Mouse (Mus musculus): ENCODE data around the gene Tbc1d16. TPM values are rescaled to one million over a fixed set of nuclear protein-coding genes. Genes with fewer than 3 reads are reported as not detected.

Gene Tbc1d16
- polyA plus RNA-seq, 1 experiment from 2014 or later = 13.9 TPM

DNA sequence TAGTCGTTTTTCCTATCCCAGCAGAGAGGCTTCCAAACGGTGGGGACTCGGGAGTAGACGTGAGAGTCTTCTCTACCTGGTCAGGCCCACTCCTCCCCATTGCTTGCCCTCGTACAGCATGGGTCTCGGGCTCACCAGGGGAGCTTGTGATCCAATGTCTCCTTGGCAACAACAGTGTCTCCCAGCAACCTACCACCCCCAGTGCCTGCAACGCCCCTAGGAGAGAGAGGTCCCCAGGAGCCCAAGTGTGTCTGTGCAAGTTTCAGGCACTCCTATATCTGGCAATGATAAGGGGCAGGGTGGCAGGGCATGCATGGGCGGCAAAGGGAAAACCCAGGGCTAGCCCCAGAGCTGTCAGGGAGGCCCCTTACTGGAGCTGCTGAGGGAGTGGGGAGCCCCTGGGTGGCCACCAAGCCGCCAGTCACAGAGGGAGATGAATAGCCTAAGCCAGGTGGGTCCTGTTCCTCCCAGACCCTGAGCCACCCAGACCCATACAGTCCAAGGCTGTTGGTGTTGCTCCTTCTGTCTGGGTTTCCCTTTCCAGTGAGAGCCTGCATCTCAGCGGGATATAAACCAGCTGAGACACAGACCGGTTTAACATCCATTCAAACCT, 99.5 kb downstream of the Tbc1d16 start:
- Histone ChIP-seq H3K36me3 (no peaks in the 10 kb centered on the region), H3K9me3 (0 out of 2 replicates have a peak, but pooled peaks cover 4% of the 10 kb centered on the region), H3K4me3 (replicated peaks) (no peak overlapping the region), H3K27me3 (replicated peaks) (no peaks in the 10 kb centered on the region), H3K9ac (no peak overlapping the region), H3K27ac (no peak overlapping the region), H3K4me1 (replicated peaks) (peaks cover 61% of the 10 kb centered on the region), H3K4me2 (replicated peaks) (no peak overlapping the region)
- no peak for ATAC-seq
- 57% methylated on average over 11 of the region's 11 CpGs for WGBS

DNA sequence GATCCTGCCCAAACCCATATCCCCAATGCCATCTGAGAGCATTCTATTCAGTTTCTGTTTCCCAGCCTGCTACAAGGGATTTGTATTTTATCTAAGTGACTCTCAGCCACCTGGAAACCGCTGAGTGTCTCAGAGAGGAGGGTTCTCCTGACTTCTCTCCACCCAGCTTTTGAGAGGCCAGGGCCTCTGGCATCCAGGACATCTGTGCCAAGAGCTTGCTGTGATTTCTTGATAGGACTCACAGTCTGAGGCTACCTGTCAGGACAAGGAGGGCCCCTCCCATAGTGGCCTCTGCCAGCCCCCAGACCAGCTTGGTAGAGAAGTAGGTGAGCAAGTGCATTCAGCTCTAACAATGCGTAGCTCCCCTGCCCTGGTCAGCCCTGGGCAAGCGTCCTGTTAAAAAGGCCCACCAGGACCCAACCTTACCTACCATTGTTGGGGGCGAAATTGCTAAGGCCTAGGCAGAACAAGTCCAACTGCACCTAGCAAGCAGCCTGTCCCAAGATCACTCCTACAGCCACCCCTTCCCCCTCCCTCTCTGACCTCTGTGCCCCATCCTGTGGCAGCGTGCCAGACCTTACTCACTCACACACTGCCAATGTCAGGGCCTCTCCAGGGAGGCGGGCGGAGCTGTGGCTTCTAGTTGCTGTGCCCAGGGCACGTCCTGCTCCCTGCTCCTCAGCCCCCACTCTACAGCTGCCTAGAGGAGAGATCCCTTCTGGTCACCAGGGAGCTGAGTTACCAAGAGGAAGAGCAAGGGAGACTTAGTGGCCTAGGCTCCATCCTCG, 100.4 kb downstream of the Tbc1d16 start:
- WGBS = 55% methylated on average over 9 of the region's 9 CpGs
- Histone ChIP-seq H3K36me3 (no peaks in the 10 kb centered on the region), H3K9me3 (0 out of 2 replicates have a peak, but pooled peaks cover 4% of the 10 kb centered on the region), H3K27me3 (replicated peaks) (no peaks in the 10 kb centered on the region), H3K27ac (0 out of 2 replicates have a peak overlapping the region, but pooled peaks have one; percentile 44), H3K4me2 (replicated peaks) (0 out of 2 replicates have a peak overlapping the region, but pooled peaks have one; percentile 4), H3K9ac (peak overlapping the region; percentile 20; the same call in 1 of the 2 replicates), H3K4me1 (replicated peaks) (peaks cover 59% of the 10 kb centered on the region), H3K4me3 (replicated peaks) (no peak overlapping the region)
- ATAC-seq = peak; percentile 44

DNA sequence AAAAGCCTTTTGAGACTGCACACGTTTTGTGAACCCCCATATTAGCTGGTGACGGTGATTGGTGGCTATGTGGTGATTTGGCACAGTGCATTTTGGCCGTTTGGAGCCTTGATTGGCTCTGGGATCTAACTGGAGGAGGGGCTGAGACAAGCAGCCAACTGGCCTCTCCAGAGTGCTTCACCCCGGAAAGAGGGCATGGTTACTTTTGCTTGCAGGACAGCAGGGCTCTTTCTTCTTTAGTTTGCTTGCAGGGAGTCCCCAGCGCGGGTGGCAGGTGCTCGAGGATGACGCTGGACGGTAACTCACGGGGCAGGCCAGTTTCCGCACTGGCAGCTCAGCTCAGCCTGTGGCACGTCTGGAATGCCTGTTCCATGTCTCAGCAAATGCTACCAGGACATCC, 101.2 kb downstream of the Tbc1d16 start:
- H3K4me2 ChIP-seq (replicated peaks) = no peak overlapping the region
- WGBS = 33% methylated on average over 12 of the region's 12 CpGs

DNA sequence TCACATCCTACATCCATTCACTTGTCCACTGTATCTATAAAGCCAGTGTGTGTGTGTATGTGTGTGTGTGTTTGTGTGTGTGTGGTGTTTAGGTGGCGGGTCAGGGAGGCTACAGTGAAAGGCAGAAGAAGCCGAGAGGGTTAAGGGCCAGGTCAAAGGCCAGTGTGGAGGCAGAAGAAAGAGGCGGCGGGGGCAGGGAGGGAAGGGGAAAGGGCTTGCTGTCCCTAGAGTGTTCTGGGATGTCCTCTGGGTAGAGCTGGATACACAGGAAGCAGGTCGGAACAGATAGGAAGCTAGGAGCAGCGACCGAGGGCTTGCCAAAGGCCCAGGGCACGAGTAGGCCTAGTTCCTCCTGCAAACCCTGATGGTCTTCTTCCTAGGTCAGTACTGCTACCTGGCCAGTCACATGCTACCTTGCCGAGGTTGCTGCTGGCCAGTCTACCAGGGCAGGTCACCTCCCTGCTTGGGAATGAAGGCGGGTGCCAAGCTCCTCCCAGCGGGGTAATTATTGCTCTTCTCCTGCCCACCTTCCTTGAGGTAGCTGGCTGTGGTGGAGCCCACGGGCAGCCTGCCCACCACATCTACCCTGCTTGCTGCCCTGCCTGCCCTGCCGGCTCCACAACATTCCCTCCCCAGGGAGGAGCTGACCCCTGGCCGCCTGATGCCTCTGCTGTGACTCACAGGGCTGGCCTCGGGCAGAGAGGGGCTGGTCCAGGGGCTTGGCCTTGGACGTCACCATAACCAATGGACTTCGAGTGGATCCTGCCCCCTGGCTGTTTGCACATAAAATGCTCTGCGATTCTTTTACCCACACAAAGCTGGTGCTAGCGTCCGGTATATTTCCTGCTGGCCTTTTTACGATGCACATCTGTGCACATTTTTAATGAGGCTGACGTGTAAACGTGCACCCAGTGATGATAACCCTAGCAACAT, 102.1 kb downstream of the Tbc1d16 start:
- no peaks in the 10 kb centered on the region for H3K36me3 ChIP-seq
- H3K4me3 ChIP-seq (replicated peaks) = 0 out of 2 replicates have a peak overlapping the region, but pooled peaks have one; percentile 4
- H3K4me2 ChIP-seq (replicated peaks) = peak overlapping the region; percentile 51
- WGBS = 22% methylated on average over 23 of the region's 23 CpGs
- peak overlapping the region; percentile 15; the same call in 1 of the 2 replicates for H3K9ac ChIP-seq
- H3K27ac ChIP-seq = peak overlapping the region; percentile 82
- no peaks in the 10 kb centered on the region for H3K27me3 ChIP-seq (replicated peaks)
- ATAC-seq = peak; percentile 89
- H3K4me1 ChIP-seq (replicated peaks) = peaks cover 56% of the 10 kb centered on the region
- H3K9me3 ChIP-seq = 0 out of 2 replicates have a peak, but pooled peaks cover 4% of the 10 kb centered on the region

More for the DNA sequence above, 101.2 kb downstream of the Tbc1d16 start:
- Histone ChIP-seq H3K9me3 (0 out of 2 replicates have a peak, but pooled peaks cover 4% of the 10 kb centered on the region), H3K4me1 (replicated peaks) (peaks cover 59% of the 10 kb centered on the region), H3K4me3 (replicated peaks) (no peak overlapping the region), H3K27ac (peak overlapping the region; percentile 82; the same call in 1 of the 2 replicates), H3K9ac (peak overlapping the region; percentile 20; the same call in 1 of the 2 replicates), H3K36me3 (no peaks in the 10 kb centered on the region), H3K27me3 (replicated peaks) (no peaks in the 10 kb centered on the region)
- ATAC-seq = no peak

DNA sequence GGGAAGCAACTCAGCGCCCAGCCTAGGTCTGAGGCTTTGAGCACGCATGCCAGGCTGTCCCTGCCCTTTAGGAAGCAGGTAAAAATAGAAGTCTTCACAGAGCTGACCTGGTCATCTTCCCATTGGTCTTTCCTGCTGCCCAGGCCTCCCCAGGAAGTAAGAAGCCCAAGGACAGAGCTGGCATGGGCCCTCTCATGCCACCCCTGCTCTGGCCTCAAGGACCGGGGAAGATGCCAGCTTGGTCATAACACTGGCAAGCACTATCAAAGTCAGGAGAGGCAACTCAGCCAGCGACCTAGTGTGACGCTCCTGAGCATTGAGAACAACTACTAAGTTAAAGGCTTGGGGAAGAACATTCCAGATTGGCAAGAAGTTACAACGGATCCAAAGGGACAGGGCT, 103.8 kb downstream of the Tbc1d16 start:
- no peak overlapping the region for H3K4me2 ChIP-seq (replicated peaks)
- no peak overlapping the region for H3K4me3 ChIP-seq (replicated peaks)
- H3K36me3 ChIP-seq = no peaks in the 10 kb centered on the region
- H3K9me3 ChIP-seq = no peaks in the 10 kb centered on the region
- no peak for ATAC-seq
- no peak overlapping the region for H3K27ac ChIP-seq
- peaks cover 45% of the 10 kb centered on the region for H3K4me1 ChIP-seq (replicated peaks)
- H3K27me3 ChIP-seq (replicated peaks) = no peaks in the 10 kb centered on the region
- no peak overlapping the region for H3K9ac ChIP-seq
- 90% methylated on average over 6 of the region's 6 CpGs for WGBS

DNA sequence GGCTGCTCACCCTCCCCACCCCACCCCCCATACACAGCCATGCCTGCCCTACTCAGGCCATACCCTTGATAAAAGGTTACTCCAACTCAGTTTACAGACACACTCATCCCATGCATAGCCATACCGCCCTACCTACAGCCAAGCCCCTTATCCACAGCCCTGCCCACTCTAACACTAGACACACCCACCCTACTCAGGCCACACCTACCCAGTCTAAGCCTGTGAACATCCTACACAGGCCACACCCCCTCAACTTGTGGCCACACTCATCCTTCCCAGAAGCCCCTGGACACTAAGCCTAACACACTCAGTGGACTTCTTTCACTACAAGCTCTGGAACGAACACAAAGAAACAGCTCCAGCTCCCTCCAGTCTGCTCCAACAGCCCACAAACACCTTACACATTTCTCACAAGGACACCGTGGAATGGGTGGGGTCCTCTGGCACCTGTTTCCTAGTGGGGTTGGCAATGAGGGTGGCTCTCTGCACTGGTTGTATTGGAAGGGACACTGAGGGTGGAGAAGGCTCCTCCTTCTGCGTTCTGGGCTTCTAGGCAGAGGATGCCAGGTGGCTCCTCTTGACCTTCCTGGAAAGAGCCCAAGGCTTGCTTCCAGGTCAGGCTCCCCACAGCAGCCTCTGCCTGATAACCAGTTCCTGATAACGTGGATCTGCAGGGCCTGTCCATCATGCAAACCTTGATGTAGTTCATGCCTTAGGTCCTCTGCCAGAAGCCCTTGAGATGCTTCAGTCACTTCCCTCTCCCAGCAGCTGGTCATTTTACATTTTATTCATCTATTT, 104.6 kb downstream of the Tbc1d16 start:
- Histone ChIP-seq H3K27me3 (replicated peaks) (no peaks in the 10 kb centered on the region), H3K4me1 (replicated peaks) (peaks cover 37% of the 10 kb centered on the region), H3K9me3 (no peaks in the 10 kb centered on the region), H3K9ac (no peak overlapping the region), H3K36me3 (no peaks in the 10 kb centered on the region), H3K4me2 (replicated peaks) (no peak overlapping the region), H3K4me3 (replicated peaks) (no peak overlapping the region), H3K27ac (no peak overlapping the region)
- peak; percentile 50; the same call in 1 of the 2 replicates for ATAC-seq
- 73% methylated on average over 5 of the region's 5 CpGs for WGBS

DNA sequence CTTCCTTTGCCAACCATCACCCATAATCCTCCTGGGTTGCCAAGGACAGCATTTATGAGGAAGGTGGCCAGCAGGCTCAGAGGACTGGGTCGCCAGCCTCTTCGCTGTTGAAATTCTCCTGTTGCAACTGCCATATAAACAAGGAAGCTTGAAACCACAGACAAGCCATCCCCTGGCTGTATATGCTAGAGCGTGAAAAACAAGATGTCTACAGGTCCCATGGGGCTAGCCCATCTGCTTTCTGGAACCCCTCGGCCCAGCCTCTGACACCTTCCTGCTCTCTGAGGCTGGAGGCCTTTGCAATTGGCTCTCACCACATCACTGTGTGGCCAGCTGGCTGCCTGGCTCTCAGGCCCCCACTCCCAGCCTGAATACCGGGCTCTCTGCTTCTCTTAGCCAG, 105.9 kb downstream of the Tbc1d16 start:
- no peak overlapping the region for H3K9ac ChIP-seq

DNA sequence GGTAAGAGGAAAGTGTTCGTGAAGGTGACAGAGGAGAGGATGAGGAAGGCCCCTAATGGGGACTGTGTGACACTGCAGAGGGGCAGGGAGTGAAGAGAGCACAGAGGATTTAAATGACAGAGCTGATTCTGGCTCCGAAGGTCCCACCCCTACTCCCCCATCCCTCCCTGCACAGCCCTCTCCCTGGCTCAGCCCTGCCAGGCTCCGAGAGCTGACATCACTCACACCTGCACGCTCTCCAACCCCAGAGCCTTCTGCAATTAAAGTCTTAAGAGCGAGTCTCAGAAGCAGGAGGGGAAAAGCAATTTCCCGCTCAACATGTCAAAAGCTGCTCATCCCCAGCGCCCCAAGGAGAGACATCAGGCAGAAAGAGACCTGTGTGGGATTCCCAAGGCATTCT, 109.4 kb downstream of the Tbc1d16 start:
- no peak overlapping the region for H3K27ac ChIP-seq
- H3K4me2 ChIP-seq (replicated peaks) = no peak overlapping the region
- no peaks in the 10 kb centered on the region for H3K36me3 ChIP-seq
- no peaks in the 10 kb centered on the region for H3K9me3 ChIP-seq
- WGBS = 37% methylated on average over 7 of the region's 7 CpGs
- H3K9ac ChIP-seq = no peak overlapping the region
- H3K4me3 ChIP-seq (replicated peaks) = no peak overlapping the region
- H3K27me3 ChIP-seq (replicated peaks) = no peaks in the 10 kb centered on the region
- no peak for ATAC-seq
- H3K4me1 ChIP-seq (replicated peaks) = peaks cover 11% of the 10 kb centered on the region; the same call in 1 of the 2 replicates

More for the DNA sequence above, 105.9 kb downstream of the Tbc1d16 start:
- Histone ChIP-seq H3K4me3 (replicated peaks) (no peak overlapping the region), H3K4me1 (replicated peaks) (peaks cover 24% of the 10 kb centered on the region), H3K4me2 (replicated peaks) (no peak overlapping the region), H3K9me3 (no peaks in the 10 kb centered on the region), H3K27me3 (replicated peaks) (no peaks in the 10 kb centered on the region), H3K27ac (no peak overlapping the region), H3K36me3 (no peaks in the 10 kb centered on the region)
- whole genome bisulfite sequencing = 71% methylated on average over 5 of the region's 5 CpGs
- no peak for ATAC-seq

DNA sequence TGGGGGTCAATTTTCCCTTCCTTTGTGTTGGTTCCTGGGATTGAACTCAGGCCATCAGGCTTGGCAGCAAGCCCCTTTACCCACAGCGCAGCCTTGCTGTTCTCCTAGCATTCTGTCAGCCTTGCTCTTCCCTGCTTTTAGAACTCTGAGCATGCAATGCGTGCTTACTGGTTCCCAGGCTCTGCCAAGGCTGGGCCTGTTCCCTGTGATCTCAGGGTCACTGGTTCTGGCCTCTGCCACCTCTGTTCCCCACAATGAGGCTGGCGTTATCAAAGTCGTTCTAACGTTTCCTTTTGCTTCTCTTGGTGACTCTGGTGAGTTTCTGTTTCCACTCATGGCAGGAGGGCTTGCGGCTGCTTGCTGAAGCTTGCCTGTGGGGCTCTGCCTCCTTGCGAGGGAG, 110.4 kb downstream of the Tbc1d16 start:
- Histone ChIP-seq H3K9ac (no peak overlapping the region), H3K4me1 (replicated peaks) (peaks cover 7% of the 10 kb centered on the region; the same call in 1 of the 2 replicates), H3K27ac (no peak overlapping the region), H3K4me2 (replicated peaks) (no peak overlapping the region), H3K36me3 (no peaks in the 10 kb centered on the region), H3K4me3 (replicated peaks) (no peak overlapping the region), H3K9me3 (no peaks in the 10 kb centered on the region), H3K27me3 (replicated peaks) (no peaks in the 10 kb centered on the region)
- 63% methylated on average over 7 of the region's 7 CpGs for WGBS
- no peak for ATAC-seq

DNA sequence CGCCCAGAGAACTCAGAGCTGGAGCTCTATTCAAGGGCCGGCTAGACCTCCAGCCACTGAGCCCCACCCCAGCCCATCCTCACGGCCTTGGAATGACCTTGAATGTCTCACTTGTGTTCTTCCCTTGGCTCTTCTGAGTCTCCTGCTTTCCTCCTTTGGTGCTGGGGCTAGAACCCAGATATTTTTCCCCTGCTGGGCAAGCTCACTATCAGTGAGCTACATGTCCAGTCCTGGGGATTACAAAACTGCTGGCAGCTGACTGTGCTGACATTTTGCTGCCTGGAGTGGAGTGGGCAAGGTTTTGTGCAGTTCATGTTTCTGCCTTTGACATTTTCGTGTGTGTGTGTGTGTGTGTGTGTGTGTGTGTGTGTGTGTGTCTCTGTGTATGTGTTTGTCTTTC, 111.3 kb downstream of the Tbc1d16 start:
- Histone ChIP-seq H3K27ac (no peak overlapping the region), H3K9ac (no peak overlapping the region), H3K9me3 (no peaks in the 10 kb centered on the region), H3K36me3 (no peaks in the 10 kb centered on the region), H3K4me1 (replicated peaks) (peaks cover 7% of the 10 kb centered on the region; the same call in 1 of the 2 replicates), H3K4me2 (replicated peaks) (no peak overlapping the region), H3K27me3 (replicated peaks) (no peaks in the 10 kb centered on the region), H3K4me3 (replicated peaks) (no peak overlapping the region)
- no peak for ATAC-seq
- 58% methylated on average over 4 of the region's 4 CpGs for WGBS

DNA sequence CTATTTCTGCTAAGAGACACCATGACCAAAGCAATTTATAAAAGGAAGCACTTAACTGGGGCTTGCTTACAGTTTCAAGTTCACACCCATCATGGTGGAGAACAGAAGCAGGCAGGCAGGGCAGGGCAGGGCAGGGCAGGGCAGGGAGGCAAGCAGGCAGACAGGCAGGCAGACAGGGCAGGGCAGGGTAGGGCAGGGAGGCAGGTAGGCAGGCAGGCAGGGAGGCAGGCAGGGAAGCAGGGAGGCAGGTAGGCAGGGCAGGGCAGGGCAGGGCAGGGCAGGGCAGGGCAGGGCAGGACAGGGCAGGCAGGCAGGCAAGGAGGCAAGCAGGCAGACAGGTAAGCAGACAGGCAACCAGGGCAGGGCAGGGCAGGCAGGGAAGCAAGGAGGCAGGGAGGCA, 115.6 kb downstream of the Tbc1d16 start:
- no peak overlapping the region for H3K4me2 ChIP-seq (replicated peaks)
- H3K4me3 ChIP-seq (replicated peaks) = no peak overlapping the region
- H3K27ac ChIP-seq = no peak overlapping the region
- H3K9me3 ChIP-seq = no peaks in the 10 kb centered on the region
- no peaks in the 10 kb centered on the region for H3K36me3 ChIP-seq
- peak; percentile 26; the same call in 1 of the 2 replicates for ATAC-seq
- peaks cover 11% of the 10 kb centered on the region; the same call in 1 of the 2 replicates for H3K4me1 ChIP-seq (replicated peaks)
- H3K27me3 ChIP-seq (replicated peaks) = no peaks in the 10 kb centered on the region
- no peak overlapping the region for H3K9ac ChIP-seq
